Mouse (Mus musculus) layer of hippocampus, adult 8-10 months (tissue): ENCODE measurements around the gene Psmb4. TPM values are rescaled to one million over a fixed set of nuclear protein-coding genes. Genes with fewer than 3 reads are reported as not detected.

ENCODE experiments used
- total RNA-seq, 4 experiments: library from RNA; stranded (reverse); gene quantifications; 2 replicates each; pipeline ENCODE4 v1.2.4; 2022

Psmb4 gene
- total RNA-seq, 4 experiments from 2014 or later: 219 to 262 (median 240) TPM

Other genes with a start within 250 kb of the Psmb4 start
- not detected for gene Gm10972, start 243.8 kb downstream of the Psmb4 start, total RNA-seq
- gene Tuft1, start 228.1 kb downstream of the Psmb4 start, total RNA-seq: 1 to 10 TPM; 2.6 to 3.9 (median 3.1) TPM
- gene Selenbp2, start 193.4 kb downstream of the Psmb4 start, total RNA-seq: 1 to 10 TPM in 3 of 4 experiments, under 1 TPM in 1; 0.50 to 1.6 (median 1.1) TPM
- gene Cgn, start 100.5 kb downstream of the Psmb4 start, total RNA-seq: 1 to 10 TPM; 4.0 to 5.5 (median 4.7) TPM
- 10 to 100 TPM; 52.0 to 71.5 (median 61.4) TPM for gene Pogz, start 49.4 kb downstream of the Psmb4 start, total RNA-seq
- gene Selenbp1, start 46.1 kb upstream of the Psmb4 start, total RNA-seq: 10 to 100 TPM; 11.1 to 14.5 (median 12.5) TPM
- gene Rfx5, start 67.1 kb upstream of the Psmb4 start, total RNA-seq: 10 to 100 TPM; 21.9 to 28.9 (median 24.6) TPM
- gene Pi4kb, start 87.8 kb upstream of the Psmb4 start, total RNA-seq: 10 to 100 TPM; 58.7 to 64.8 (median 59.6) TPM
- 10 to 100 TPM; 25.1 to 35.1 (median 30.6) TPM for gene Zfp687, start 128.5 kb upstream of the Psmb4 start, total RNA-seq
- 100 to 1,000 TPM; 137 to 166 (median 159) TPM for gene Psmd4, start 155.7 kb upstream of the Psmb4 start, total RNA-seq
- gene Pip5k1a, start 220.0 kb upstream of the Psmb4 start, total RNA-seq: 10 to 100 TPM; 58.5 to 66.8 (median 64.8) TPM
- 10 to 100 TPM; 36.9 to 45.8 (median 43.4) TPM for gene Vps72, start 224.1 kb upstream of the Psmb4 start, total RNA-seq
- under 1 TPM in 2 of 4 experiments, not detected in 2; 0.55 to 0.81 TPM for gene Tmod4, start 237.5 kb upstream of the Psmb4 start, total RNA-seq
- gene Scnm1, start 247.1 kb upstream of the Psmb4 start, total RNA-seq: 10 to 100 TPM; 51.4 to 57.8 (median 54.9) TPM
- 10 to 100 TPM; 12.5 to 17.7 (median 13.4) TPM for gene Lysmd1, start 247.1 kb upstream of the Psmb4 start, total RNA-seq